Mouse (Mus musculus): ENCODE measurements at regions not wholly inside any gene's neighbourhood (a gene's known extent, or its start where the extent isn't known, plus 50 kb on each side); places are given as distances from the start of the nearest gene placed in this dataset.

GRCm38 (mm10) chr6:11503136-11503535 lies 404.2 kb downstream of the Ndufa4 start:
- DNase-seq (ENCODE audit: low spot score) (no peak), ATAC-seq (no peak)
- no peak overlapping the region for H3K27ac ChIP-seq (ENCODE audit: low read length)
- no peaks in the 10 kb centered on the region for H3K9me3 ChIP-seq (ENCODE audit: low read length)
- H3K4me3 ChIP-seq (ENCODE audit: low read depth, low read length) = no peak overlapping the region
- H3K36me3 ChIP-seq (ENCODE audit: insufficient read depth, low read length) = no peaks in the 10 kb centered on the region
- 75% methylated on average over 2 of the region's 2 CpGs for WGBS
- no peak overlapping the region for H3K4me2 ChIP-seq (replicated peaks; ENCODE audit: low read depth, low read length)
- no peak overlapping the region for H3K9ac ChIP-seq (replicated peaks; ENCODE audit: low read depth)
- H3K4me1 ChIP-seq (ENCODE audit: insufficient read depth, low read depth, low read length) = no peaks in the 10 kb centered on the region
- no peaks in the 10 kb centered on the region for H3K27me3 ChIP-seq (replicated peaks; ENCODE audit: insufficient read depth, low read length)
- no peak for TF ChIP-seq EP300 (IDR thresholded peaks at IDR 0.05)
- no peak for TF ChIP-seq CTCF (IDR thresholded peaks at IDR 0.05)

GRCm38 (mm10) chr6:11494427-11494826 lies 412.9 kb downstream of the Ndufa4 start:
- no peaks in the 10 kb centered on the region for H3K36me3 ChIP-seq (ENCODE audit: insufficient read depth, low read length)
- H3K4me1 ChIP-seq (ENCODE audit: insufficient read depth, low read depth, low read length) = no peaks in the 10 kb centered on the region
- WGBS = 67% methylated on average over 2 of the region's 2 CpGs
- no peak overlapping the region for H3K9ac ChIP-seq (replicated peaks; ENCODE audit: low read depth)
- H3K27me3 ChIP-seq (replicated peaks; ENCODE audit: insufficient read depth, low read length) = no peaks in the 10 kb centered on the region
- ATAC-seq = no peak
- H3K4me2 ChIP-seq (replicated peaks; ENCODE audit: low read depth, low read length) = no peak overlapping the region
- H3K9me3 ChIP-seq (ENCODE audit: low read length) = no peaks in the 10 kb centered on the region
- no peak for TF ChIP-seq CTCF (IDR thresholded peaks at IDR 0.05)
- H3K27ac ChIP-seq (ENCODE audit: low read length) = no peak overlapping the region
- H3K4me3 ChIP-seq (ENCODE audit: low read depth, low read length) = no peak overlapping the region
- no peak for DNase-seq (ENCODE audit: low spot score)

- no peak for TF ChIP-seq CTCF (IDR thresholded peaks at IDR 0.05)
- no peak for TF ChIP-seq EP300 (IDR thresholded peaks at IDR 0.05)
- Histone ChIP-seq H3K27ac (ENCODE audit: low read length) (no peak overlapping the region), H3K4me2 (replicated peaks; ENCODE audit: low read depth, low read length) (no peak overlapping the region), H3K9ac (replicated peaks; ENCODE audit: low read depth) (no peak overlapping the region), H3K9me3 (ENCODE audit: low read length) (no peaks in the 10 kb centered on the region), H3K4me1 (ENCODE audit: insufficient read depth, low read depth, low read length) (no peaks in the 10 kb centered on the region), H3K27me3 (replicated peaks; ENCODE audit: insufficient read depth, low read length) (no peaks in the 10 kb centered on the region), H3K4me3 (ENCODE audit: low read depth, low read length) (no peak overlapping the region), H3K36me3 (ENCODE audit: insufficient read depth, low read length) (no peaks in the 10 kb centered on the region)
- WGBS = 63% methylated on average over 2 of the region's 2 CpGs
- DNase-seq (ENCODE audit: low spot score) (no peak), ATAC-seq (no peak)
Measured at GRCm38 (mm10) chr6:11476950-11477349, 430.3 kb downstream of the Ndufa4 start.

All from lung, postnatal 0 days (tissue).